Mouse (Mus musculus) left cerebral cortex, postnatal 4 days (tissue): ENCODE measurements around the gene Fus. TPM values are rescaled to one million over a fixed set of nuclear protein-coding genes. Genes with fewer than 3 reads are reported as not detected.
"Not testable (repeated sequence)": the region's sequence is repeated elsewhere in the genome, so short reads cannot be mapped to it uniquely, and the experiment has no call there.

Experiments used
- DNase-seq: peaks from one replicate; pipeline ENCODE4 v3.0.0-alpha.2; 2022
- intact Hi-C: fragments of 180-260 bp; cut with DNase I; formaldehyde crosslinking; loops from one replicate; pipeline ENCODE4 v1.15.1; 2025
- total RNA-seq, 2 experiments: library from RNA; stranded (reverse); gene quantifications; 2 replicates each; pipeline ENCODE4 v1.2.3; 2021

Fus gene
- total RNA-seq, 2 experiments from 2014 or later: 504 to 524 TPM

- DNase-seq, intact Hi-C loops: not testable (repeated sequence)
Measured at GRCm38 (mm10) chr7:127942097-127942496, 25.2 kb upstream of the Fus start.

GRCm38 (mm10) chr7:127944614-127945013 is 22.6 kb upstream of the Fus start:
- no peak for DNase-seq
- intact Hi-C loops: no loop called here

- intact Hi-C loops: no loop called here
- DNase-seq: no peak
Measured at GRCm38 (mm10) chr7:127946470-127947023, 20.7 kb upstream of the Fus start, which contains the start of gene Prss36. Prss36 (minus strand) TSS chr7:127946725.

GRCm38 (mm10) chr7:127952864-127953581 is 14.2 kb upstream of the Fus start:
- no peak for DNase-seq
- intact Hi-C loops: no loop called here

DNA sequence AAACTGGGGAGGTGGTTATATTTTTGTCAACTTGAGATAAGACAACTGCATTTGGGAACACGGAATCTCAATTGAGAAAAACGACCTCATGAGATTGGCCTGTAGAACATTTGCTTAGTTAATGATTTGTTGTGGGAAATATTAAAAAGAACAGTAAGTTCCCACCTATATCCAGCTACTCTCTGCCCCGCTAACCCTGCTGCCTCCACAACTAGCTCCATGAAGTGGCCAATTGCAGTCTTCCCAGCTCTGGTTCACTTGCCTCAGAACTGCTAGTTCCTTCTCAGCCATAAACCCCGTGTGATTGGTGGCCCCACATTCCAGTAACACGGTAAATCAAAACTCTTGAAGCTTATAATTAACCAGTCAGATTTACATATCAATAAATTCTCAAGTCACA is 7.9 kb upstream of the Fus start:
- no peak for DNase-seq
- intact Hi-C loops: no loop called here

GRCm38 (mm10) chr7:127966371-127966918 is 812 bp upstream of the Fus start:
- no peak for DNase-seq
- intact Hi-C loops: no loop called here

DNA sequence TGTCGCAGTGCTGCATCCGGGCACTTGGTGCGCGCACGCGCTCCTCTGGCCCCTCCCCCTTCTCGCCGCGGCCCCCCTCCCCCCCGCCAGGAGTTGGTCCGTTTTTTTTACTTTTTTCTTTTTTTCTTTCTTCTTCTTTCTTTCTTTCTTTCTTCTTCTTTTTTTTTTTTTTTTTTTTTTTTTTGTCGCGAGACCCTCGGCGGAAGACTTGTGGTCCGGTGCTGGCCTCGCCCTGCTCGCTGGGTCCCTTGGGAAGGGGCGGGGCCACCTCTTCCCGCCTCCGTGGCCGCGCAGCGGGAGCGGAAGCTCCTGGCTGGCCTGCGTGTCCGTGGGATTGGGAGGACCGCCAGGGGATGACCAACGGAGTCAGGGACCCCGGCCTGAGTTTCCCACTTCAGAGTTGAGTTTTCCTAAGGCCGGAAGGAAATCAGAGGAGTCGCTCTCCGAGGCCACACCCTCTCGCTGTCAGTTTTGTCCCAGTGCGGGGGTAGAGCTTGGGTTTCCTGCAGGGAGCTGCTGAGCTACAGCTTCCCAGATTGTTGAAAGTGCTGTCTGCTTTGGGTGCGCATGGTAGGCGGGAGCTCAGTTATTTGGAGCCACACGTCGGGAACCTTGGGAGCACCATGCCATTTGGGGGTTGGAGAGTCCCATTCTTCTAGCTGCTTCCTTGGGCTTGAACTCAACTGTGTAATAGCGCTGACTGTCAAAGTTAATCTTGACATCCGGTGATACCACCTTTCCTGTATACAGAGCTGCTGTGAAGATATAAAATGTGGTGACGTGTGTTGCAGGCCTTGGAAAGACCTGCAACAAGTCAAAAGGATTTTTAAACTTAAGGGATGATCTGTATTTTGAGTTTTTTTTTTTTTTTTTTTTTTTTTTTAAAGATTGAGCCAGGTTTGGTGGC is 918 bp downstream of the Fus start:
- intact Hi-C loops: no loop called here
- peak; percentile 80 for DNase-seq

DNA sequence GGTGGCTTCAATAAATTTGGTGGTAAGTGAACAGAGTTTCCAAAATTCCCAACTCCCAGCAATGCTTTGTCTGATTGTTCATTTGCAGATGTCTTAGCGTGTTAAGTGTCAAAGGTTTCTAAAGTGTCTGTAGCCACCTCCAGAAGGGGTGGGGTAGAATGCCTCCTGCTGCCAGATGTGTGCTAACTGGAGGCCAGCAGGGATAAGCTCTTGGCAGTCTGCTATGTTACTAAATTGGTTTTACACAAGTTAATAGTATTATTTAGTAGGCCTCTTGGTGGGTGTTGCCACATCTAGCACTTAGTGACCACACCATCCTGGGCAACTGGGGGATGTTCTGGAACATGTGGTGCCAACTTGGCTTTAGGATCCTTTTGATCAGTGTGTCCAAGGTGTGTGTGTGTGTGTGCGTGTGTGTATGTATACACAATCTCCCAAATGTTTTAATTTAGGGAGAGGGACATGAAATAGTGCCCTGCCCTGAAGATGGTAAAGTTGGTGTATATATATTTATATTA is 7.2 kb downstream of the Fus start:
- intact Hi-C loops: no loop called here
- no peak for DNase-seq

DNA sequence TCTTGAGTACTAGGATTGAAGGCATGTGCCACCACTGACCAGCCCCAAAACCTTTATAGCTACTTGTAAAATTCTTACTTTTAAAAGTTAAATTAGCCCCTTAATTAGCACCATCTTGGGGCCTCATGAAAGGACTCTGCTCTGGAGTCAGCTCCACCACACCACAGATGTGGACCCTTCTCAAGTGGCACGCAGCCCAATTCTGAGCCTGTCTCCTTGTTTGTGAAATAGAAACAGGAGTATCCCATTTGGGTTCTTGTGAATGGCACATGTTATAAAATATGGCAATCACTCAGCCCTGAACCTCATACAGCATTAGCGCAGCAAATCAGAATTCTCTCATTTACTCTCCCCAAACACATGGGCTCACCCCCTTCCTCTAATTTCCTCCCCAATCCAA is 11.6 kb downstream of the Fus start:
- intact Hi-C loops: no loop called here
- no peak for DNase-seq

- intact Hi-C loops: no loop called here
Measured at GRCm38 (mm10) chr7:127980606-127981005, 13.3 kb downstream of the Fus start.

DNA sequence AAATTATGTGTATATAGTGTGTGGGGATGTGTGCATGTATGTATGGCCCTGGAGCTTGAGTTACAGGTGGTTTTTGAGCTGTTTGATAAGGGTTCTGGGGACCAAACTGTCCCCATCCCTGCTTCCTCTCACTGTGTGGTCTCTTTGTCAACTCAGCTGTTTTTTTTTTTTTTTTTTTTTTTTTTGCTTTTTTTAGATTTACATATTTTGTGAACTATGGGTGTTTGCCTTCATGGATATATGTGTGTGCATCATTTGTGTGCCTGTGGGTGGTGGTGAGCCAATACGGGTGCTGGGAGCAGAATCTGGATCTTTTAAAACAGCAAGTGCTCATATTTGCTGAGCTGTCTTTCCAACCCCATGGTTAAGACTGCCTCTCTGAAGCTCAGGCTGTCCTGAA is 21.6 kb downstream of the Fus start:
- no peak for DNase-seq
- intact Hi-C loops: loop anchor here (5.0 kb wide), 1 partner anchor 218 kb away; the partner anchor contains the start of gene Cox6a2

More at GRCm38 (mm10) chr7:127980606-127981005, 13.3 kb downstream of the Fus start:
- DNase-seq: no peak

GRCm38 (mm10) chr7:127991643-127992487 is 24.6 kb downstream of the Fus start:
- peak; percentile 83 for DNase-seq
- intact Hi-C loops: no loop called here

DNA sequence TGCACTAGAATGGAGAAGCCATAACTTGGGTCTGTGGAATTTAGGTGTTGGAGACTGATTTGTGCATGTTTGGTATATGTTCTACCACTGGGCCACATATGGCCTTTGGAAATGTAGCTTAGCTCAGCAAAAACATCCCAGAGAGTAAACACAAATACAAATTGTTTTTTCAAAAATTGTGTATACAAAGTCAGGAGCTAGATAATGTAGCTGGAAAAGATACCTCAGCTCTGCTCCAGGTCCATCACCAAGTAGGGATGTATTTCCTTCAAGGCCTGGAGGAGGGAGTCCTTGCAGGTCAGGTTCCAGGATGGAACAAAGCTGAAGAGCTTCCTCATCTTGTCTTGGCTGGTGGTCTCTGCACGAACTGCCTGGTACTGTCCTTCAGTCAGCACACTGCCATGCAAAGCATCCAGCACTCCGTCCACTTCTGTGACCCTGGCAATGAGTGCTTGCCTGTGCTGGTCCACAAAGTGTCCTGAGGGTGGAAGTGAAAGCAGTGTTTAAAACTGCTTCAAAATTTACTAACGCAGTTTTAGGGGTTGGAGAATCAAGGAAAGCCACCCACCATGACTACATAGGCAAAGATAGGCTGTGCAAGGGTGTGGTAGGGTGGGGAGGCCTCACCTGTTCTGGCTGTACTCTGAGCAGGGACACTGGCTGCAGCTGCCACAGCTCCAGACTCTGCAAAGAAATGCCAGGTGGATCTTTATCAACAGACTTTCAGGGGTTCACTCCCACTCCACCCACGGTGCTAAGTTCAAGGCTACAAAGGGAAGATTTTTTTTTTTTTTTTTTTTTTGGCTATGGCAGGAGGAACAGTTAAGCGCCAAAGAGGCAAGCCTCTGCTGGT is 25.5 kb downstream of the Fus start:
- intact Hi-C loops: no loop called here
- no peak for DNase-seq

- intact Hi-C loops: no loop called here
- no peak for DNase-seq
Measured at GRCm38 (mm10) chr7:127993341-127993977, 26.2 kb downstream of the Fus start, which contains the start of gene Pycard. Pycard (minus strand) TSS chr7:127993867.

DNA sequence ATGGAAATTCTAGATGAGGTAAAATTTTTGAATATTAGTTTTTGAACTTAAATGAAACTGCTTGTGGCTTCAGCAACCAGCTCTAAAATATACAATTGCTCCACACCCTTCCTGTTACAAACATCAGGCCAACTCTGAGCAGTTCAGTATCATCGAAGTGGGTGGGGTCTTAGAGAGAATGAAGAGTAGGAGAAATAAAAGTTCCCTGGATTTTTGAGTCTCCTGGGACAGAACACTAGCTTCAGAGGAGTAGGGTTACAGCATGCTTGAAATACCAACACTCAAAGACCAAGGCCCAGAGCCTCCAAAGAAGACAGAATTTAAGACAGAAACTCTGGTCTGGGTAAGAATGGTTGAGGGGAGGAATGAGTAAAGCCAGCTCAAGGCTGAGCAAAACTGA is 32.2 kb downstream of the Fus start:
- intact Hi-C loops: no loop called here
- DNase-seq: no peak

- no peak for DNase-seq
- intact Hi-C loops: no loop called here
Measured at GRCm38 (mm10) chr7:128000068-128000950, 33.1 kb downstream of the Fus start.

DNA sequence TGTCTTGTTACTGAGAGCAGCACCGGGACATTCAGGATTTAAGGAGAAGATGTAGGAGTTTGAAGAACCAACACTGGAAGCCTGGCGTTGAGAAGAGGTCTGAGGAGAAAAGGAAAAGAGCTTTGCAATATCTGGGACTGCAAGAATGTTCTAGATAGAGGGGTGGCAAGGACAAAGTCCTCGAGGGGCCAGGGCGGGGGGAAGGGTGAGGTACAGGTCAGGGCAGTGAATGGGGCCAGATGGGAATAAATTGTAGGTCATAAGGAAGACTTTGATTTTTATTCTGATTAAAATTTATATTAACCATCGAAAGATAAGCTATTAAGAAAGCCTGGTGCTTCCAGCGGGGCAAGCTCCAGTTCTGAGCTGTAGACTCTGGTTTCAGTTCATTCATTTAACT is 35.8 kb downstream of the Fus start:
- no peak for DNase-seq
- intact Hi-C loops: no loop called here

- no peak for DNase-seq
- intact Hi-C loops: no loop called here
Measured at GRCm38 (mm10) chr7:128003688-128004087, 36.4 kb downstream of the Fus start, which contains the start of gene Trim72. Trim72 (plus strand) TSS chr7:128003949.
